Mouse (Mus musculus) forebrain, embryonic 14.5 days (tissue): Measurements from ENCODE around the gene Nphp1. TPM values are rescaled to one million over a fixed set of nuclear protein-coding genes. Genes with fewer than 3 reads are reported as not detected.

Experiments
- ATAC-seq: fragments of 200-750 bp; cut with Nextera tagmentation; 2 replicates; pipeline ENCODE4 v1.8.0; 2017; ENCODE audit warnings: mild to moderate bottlenecking, moderate library complexity
- DNase-seq: peaks from one replicate; pipeline ENCODE4 v3.0.0-alpha.2; 2015; ENCODE audit warnings: low spot score
- H3K27ac ChIP-seq: fragments of 300-500 bp; sonication (generic); 2 replicates; pipeline ENCODE4 v1.5.1; 2014; ENCODE audit warnings: low read depth, mild to moderate bottlenecking, control low read depth, low read length, moderate library complexity
- H3K27me3 ChIP-seq: fragments of 300-500 bp; sonication (generic); replicated peaks from 2 replicates; pipeline ENCODE4 v1.6.1; 2014; ENCODE audit warnings: low read length, control low read depth, mixed read lengths; ENCODE audit not compliant: control insufficient read depth, insufficient read depth
- H3K36me3 ChIP-seq: fragments of 300-500 bp; sonication (generic); 2 replicates; pipeline ENCODE4 v1.6.1; 2014; ENCODE audit warnings: low read length, control low read depth; ENCODE audit not compliant: control insufficient read depth, insufficient read depth
- H3K4me1 ChIP-seq: fragments of 300-500 bp; sonication (generic); 2 replicates; pipeline ENCODE4 v1.6.1; 2014; ENCODE audit warnings: antibody characterized with exemption, low read length, control low read depth; ENCODE audit not compliant: control insufficient read depth, insufficient read depth
- H3K4me2 ChIP-seq: fragments of 300-500 bp; sonication (generic); 2 replicates; pipeline ENCODE4 v1.6.1; 2014; ENCODE audit warnings: mild to moderate bottlenecking, control low read depth, low read length
- H3K4me3 ChIP-seq: fragments of 300-500 bp; sonication (generic); 2 replicates; pipeline ENCODE4 v1.5.1; 2014; ENCODE audit warnings: low read depth, low read length, control low read depth
- H3K9ac ChIP-seq: fragments of 300-500 bp; sonication (generic); 2 replicates; pipeline ENCODE4 v1.6.1; 2014; ENCODE audit warnings: mild to moderate bottlenecking, low read length, control low read depth, moderate library complexity
- H3K9me3 ChIP-seq: fragments of 300-500 bp; sonication (generic); replicated peaks from 2 replicates; pipeline ENCODE4 v1.6.1; 2016; ENCODE audit warnings: low read length, control low read depth, mixed read lengths; ENCODE audit not compliant: control insufficient read depth
- WGBS: fragments of 180-500 bp; shearing (Covaris S2); extraction: QIAGEN DNeasy Blood & Tissue Kit; methylation state at CpG from one replicate; pipeline ENCODE4 v1.1.7; 2014; 5-methylcytosine and 5-hydroxymethylcytosine counted together
- polyA plus RNA-seq: library from polyadenylated mRNA; unstranded; fragments of >200 nt; fragmentation: Nextera tagmentation; extraction: Ambion mirVana; gene quantifications from 2 replicates; pipeline ENCODE4 v1.2.1, GENCODE M21; 2014

Gene Nphp1
- polyA plus RNA-seq, 1 experiment from 2014 or later, result 18.2 TPM

GRCm38 (mm10) chr2:127722176-127722892, 66.4 kb downstream of the Nphp1 start:
- no peaks in the 10 kb centered on the region for H3K9me3 ChIP-seq
- H3K9ac ChIP-seq, result no peak overlapping the region
- H3K4me1 ChIP-seq, result no peaks in the 10 kb centered on the region
- 61% methylated on average over 7 of the region's 7 CpGs for WGBS
- DNase-seq (peak; percentile 72), ATAC-seq (no peak)
- H3K27ac ChIP-seq, result no peak overlapping the region
- no peak overlapping the region for H3K4me3 ChIP-seq
- H3K4me2 ChIP-seq, result no peak overlapping the region
- H3K36me3 ChIP-seq, result no peaks in the 10 kb centered on the region
- no peaks in the 10 kb centered on the region for H3K27me3 ChIP-seq

DNA sequence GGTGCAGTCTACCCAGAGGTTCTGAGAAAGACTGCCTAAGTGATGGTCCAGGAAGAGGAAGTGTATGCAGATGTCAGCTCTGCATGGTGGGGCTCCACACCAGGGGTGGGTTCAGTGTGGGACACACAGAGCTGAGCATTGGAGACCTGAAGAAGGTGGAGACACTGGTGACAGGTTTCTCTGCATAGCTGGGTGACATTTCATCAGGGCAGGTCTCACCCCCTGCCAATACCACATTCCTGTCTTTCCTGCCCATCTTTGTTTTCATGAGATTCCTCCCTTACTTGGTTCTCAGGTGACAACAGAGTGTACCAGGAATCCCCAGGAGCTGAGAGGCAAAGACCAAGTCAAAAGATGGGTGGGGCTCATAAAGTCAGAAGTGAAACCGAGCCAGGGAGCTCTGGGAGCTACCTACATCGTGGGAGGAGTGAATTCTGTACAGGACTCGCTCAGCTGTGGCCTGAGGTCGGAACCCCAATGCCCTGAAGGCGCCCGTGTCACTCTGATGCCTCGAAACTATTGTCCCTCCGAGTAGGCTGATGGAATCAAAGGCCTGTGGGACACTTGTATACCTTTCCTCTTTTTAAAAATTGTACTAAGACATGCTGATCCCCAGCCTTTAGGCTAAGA, 69.7 kb downstream of the Nphp1 start:
- Histone ChIP-seq H3K9ac (no peak overlapping the region), H3K4me2 (no peak overlapping the region), H3K27me3 (no peaks in the 10 kb centered on the region), H3K36me3 (no peaks in the 10 kb centered on the region), H3K4me1 (no peaks in the 10 kb centered on the region), H3K4me3 (no peak overlapping the region), H3K9me3 (no peaks in the 10 kb centered on the region), H3K27ac (no peak overlapping the region)
- 70% methylated on average over 8 of the region's 8 CpGs for WGBS
- DNase-seq (no peak), ATAC-seq (no peak)

GRCm38 (mm10) chr2:127714726-127715125, 74.0 kb downstream of the Nphp1 start:
- H3K4me1 ChIP-seq, result no peaks in the 10 kb centered on the region
- WGBS, result 44% methylated on average over 3 of the region's 3 CpGs
- H3K9me3 ChIP-seq, result no peaks in the 10 kb centered on the region
- H3K9ac ChIP-seq, result no peak overlapping the region
- no peak overlapping the region for H3K27ac ChIP-seq
- ATAC-seq (no peak), DNase-seq (no peak)
- no peaks in the 10 kb centered on the region for H3K27me3 ChIP-seq
- H3K4me3 ChIP-seq, result no peak overlapping the region
- no peak overlapping the region for H3K4me2 ChIP-seq
- no peaks in the 10 kb centered on the region for H3K36me3 ChIP-seq

DNA sequence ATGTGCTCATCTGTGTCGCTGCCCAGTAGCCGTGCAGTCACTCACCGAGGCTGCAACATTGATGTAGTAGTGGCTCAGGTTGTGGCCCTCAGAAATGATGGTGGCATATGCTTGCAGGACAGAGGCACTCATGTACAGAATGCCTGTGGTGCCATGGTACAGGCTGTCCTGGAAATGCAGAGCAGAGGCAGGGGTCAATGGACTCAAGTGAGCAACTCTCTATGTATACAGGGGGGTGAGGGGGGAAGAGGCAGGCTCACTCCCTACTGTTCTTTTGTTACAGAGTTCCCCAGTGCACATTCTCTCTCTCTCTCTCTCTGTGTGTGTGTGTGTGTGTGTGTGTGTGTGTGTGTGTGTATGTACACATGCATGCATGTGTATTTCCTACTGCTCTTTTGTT, 79.9 kb downstream of the Nphp1 start:
- no peak overlapping the region for H3K9ac ChIP-seq
- H3K4me1 ChIP-seq, result no peaks in the 10 kb centered on the region
- H3K27me3 ChIP-seq, result no peaks in the 10 kb centered on the region
- DNase-seq, result no peak
- H3K4me3 ChIP-seq, result no peak overlapping the region
- H3K27ac ChIP-seq, result no peak overlapping the region
- no peaks in the 10 kb centered on the region for H3K9me3 ChIP-seq
- WGBS, result 73% methylated on average over 3 of the region's 3 CpGs
- no peak overlapping the region for H3K4me2 ChIP-seq
- no peaks in the 10 kb centered on the region for H3K36me3 ChIP-seq
- no peak for ATAC-seq

DNA sequence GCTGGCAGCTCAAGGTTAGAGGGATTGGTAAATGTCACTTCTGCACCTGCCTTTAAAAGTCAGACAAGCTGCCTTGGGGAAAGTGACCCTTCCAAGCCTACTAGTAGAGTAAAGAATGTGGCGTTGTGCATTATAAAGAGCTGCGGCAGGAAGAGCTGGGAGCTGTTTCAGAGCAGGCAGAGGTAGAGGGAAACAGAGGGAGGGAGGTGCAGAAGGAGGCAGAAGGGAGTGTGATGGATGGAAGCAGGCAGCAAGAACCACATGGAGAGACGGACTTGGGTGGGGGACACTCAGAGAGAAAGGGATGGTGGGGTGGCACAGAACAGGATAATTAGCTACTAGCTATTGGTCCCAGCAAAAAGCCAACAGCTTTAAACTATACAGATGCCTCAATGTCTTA, 80.6 kb downstream of the Nphp1 start:
- Histone ChIP-seq H3K4me2 (no peak overlapping the region), H3K4me1 (no peaks in the 10 kb centered on the region), H3K36me3 (no peaks in the 10 kb centered on the region), H3K4me3 (no peak overlapping the region), H3K27ac (no peak overlapping the region), H3K9me3 (no peaks in the 10 kb centered on the region), H3K27me3 (no peaks in the 10 kb centered on the region), H3K9ac (no peak overlapping the region)
- 58% methylated on average over 3 of the region's 3 CpGs for WGBS
- DNase-seq (no peak), ATAC-seq (no peak)

GRCm38 (mm10) chr2:127705267-127705666, 83.4 kb downstream of the Nphp1 start:
- Histone ChIP-seq H3K4me2 (no peak overlapping the region), H3K27me3 (no peaks in the 10 kb centered on the region), H3K36me3 (no peaks in the 10 kb centered on the region), H3K9ac (no peak overlapping the region), H3K27ac (no peak overlapping the region), H3K9me3 (no peaks in the 10 kb centered on the region), H3K4me1 (no peaks in the 10 kb centered on the region), H3K4me3 (no peak overlapping the region)
- WGBS, result 79% methylated on average over 6 of the region's 6 CpGs
- ATAC-seq, result no peak
- DNase-seq, result no peak

Other genes with a start within 250 kb of the Nphp1 start
- 0.04 TPM in 1 of 2 replicates, not detected in the other for gene Prom2, start 247.4 kb downstream of the Nphp1 start, polyA plus RNA-seq
- gene Zfp661, start 201.8 kb downstream of the Nphp1 start, polyA plus RNA-seq, result 9.1 and 9.4 TPM in 2 replicates
- gene Mrps5, start 201.7 kb downstream of the Nphp1 start, polyA plus RNA-seq, result 156 and 172 TPM in 2 replicates
- 0.80 and 1.1 TPM in 2 replicates for gene Mal, start 132.2 kb downstream of the Nphp1 start, polyA plus RNA-seq
- 0.71 and 1.0 TPM in 2 replicates for gene Mall, start 59.0 kb downstream of the Nphp1 start, polyA plus RNA-seq
- 34.5 and 40.5 TPM in 2 replicates for gene Mtln, start 3.6 kb upstream of the Nphp1 start, polyA plus RNA-seq
- 8.4 and 10.5 TPM in 2 replicates for gene Bub1, start 43.0 kb upstream of the Nphp1 start, polyA plus RNA-seq
- gene Acoxl, start 50.0 kb upstream of the Nphp1 start, polyA plus RNA-seq, result not detected in 2 replicates